Mouse (Mus musculus) intestine, postnatal 0 days (tissue): ENCODE results near the gene Phyhipl. TPM values are rescaled to one million over a fixed set of nuclear protein-coding genes. Genes with fewer than 3 reads are reported as not detected.

Experiments
- ATAC-seq: fragments of 200-750 bp; cut with Nextera tagmentation; 2 replicates; pipeline ENCODE4 v1.8.0; 2017; ENCODE audit warnings: mild to moderate bottlenecking, moderate TSS enrichment, moderate library complexity
- H3K27ac ChIP-seq: fragments of 300-500 bp; sonication (generic); 2 replicates; pipeline ENCODE4 v1.5.1; 2014; ENCODE audit warnings: mild to moderate bottlenecking, low read depth, low read length, moderate library complexity
- H3K27me3 ChIP-seq: fragments of 300-500 bp; sonication (generic); replicated peaks from 2 replicates; pipeline ENCODE4 v1.6.1; 2014; ENCODE audit warnings: low read length, mixed read lengths; ENCODE audit not compliant: control insufficient read depth, insufficient read depth
- H3K36me3 ChIP-seq: fragments of 300-500 bp; sonication (generic); 2 replicates; pipeline ENCODE4 v1.6.1; 2014; ENCODE audit warnings: mild to moderate bottlenecking, moderate library complexity; ENCODE audit not compliant: control insufficient read depth, insufficient read depth
- H3K4me1 ChIP-seq: fragments of 300-500 bp; sonication (generic); replicated peaks from 2 replicates; pipeline ENCODE4 v1.6.1; 2014; ENCODE audit warnings: antibody characterized with exemption, low read length, mixed read lengths; ENCODE audit not compliant: control insufficient read depth, insufficient read depth
- H3K4me2 ChIP-seq: fragments of 300-500 bp; sonication (generic); replicated peaks from 2 replicates; pipeline ENCODE4 v1.6.1; 2014; ENCODE audit warnings: low read depth, mild to moderate bottlenecking, moderate library complexity
- H3K4me3 ChIP-seq: fragments of 300-500 bp; sonication (generic); 2 replicates; pipeline ENCODE4 v1.5.1; 2014; ENCODE audit warnings: low read depth, low read length
- H3K9ac ChIP-seq: fragments of 300-500 bp; sonication (generic); 2 replicates; pipeline ENCODE4 v1.6.1; 2014; ENCODE audit warnings: mild to moderate bottlenecking, low read depth, low read length
- H3K9me3 ChIP-seq: fragments of 300-500 bp; sonication (generic); 2 replicates; pipeline ENCODE4 v1.6.1; 2016; ENCODE audit warnings: mixed run types; ENCODE audit not compliant: control insufficient read depth
- CTCF ChIP-seq: sonication (generic); IDR thresholded peaks from 2 replicates; pipeline ENCODE4 v1.5.1; 2016; ENCODE audit warnings: low read depth, mild to moderate bottlenecking, control low read depth, antibody characterized with exemption, moderate library complexity
- WGBS: fragments of 180-500 bp; shearing (Covaris S2); extraction: QIAGEN DNeasy Blood & Tissue Kit; methylation state at CpG from one replicate; pipeline ENCODE4 v1.1.7; 2014; 5-methylcytosine and 5-hydroxymethylcytosine counted together
- polyA plus RNA-seq: library from polyadenylated mRNA; unstranded; fragments of >200 nt; fragmentation: Nextera tagmentation; extraction: Ambion mirVana; gene quantifications from 2 replicates; pipeline ENCODE4 v1.2.1, GENCODE M21; 2015

Gene Phyhipl
- polyA plus RNA-seq, 1 experiment from 2014 or later, result 1.8 TPM

DNA sequence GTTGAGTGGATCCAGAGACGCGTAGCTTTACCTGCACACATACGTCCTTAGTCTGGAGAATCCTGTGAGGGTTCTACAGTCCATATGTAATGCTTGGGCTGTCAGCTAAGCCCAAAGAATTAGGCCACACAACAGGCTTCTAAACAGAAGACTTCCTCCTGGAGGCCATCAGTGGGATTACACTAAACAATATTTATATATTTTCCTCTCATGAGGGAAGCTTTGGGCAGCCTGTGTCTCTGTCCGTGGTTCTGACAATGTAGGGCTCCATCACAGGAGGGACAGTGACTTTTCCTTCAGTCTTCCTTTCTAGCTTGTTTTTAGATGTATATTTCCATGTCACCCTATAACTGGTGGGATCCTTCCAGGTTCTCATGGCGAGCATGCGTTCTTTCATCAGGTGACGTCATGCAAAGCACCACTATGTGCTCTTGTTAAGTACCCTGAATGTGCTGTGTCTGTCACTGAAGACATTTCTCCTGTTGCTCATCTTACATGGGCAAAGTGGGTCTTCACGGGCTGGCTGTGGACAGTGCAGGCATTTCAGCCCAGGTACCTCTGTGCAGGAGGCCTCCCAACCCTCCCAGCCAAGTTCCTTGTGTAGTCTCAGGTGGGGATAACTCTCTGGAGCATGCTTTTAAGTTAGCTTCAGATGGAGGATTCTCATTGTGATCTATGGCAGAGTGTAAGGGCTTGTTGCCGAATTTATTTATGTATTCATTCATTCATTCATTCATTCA, 115.1 kb downstream of the Phyhipl start:
- Histone ChIP-seq H3K36me3 (no peaks in the 10 kb centered on the region), H3K4me1 (no peaks in the 10 kb centered on the region), H3K27ac (no peak overlapping the region), H3K27me3 (no peaks in the 10 kb centered on the region), H3K9ac (no peak overlapping the region), H3K9me3 (no peaks in the 10 kb centered on the region), H3K4me2 (no peak overlapping the region), H3K4me3 (no peak overlapping the region)
- ATAC-seq, result no peak
- TF ChIP-seq CTCF, result peak; percentile 65
- WGBS, result 85% methylated on average over 9 of the region's 9 CpGs

- no peak overlapping the region for H3K27ac ChIP-seq
- no peaks in the 10 kb centered on the region for H3K4me1 ChIP-seq
- H3K4me3 ChIP-seq, result no peak overlapping the region
- no peak overlapping the region for H3K9ac ChIP-seq
- ATAC-seq, result no peak
- no peaks in the 10 kb centered on the region for H3K27me3 ChIP-seq
- H3K9me3 ChIP-seq, result no peaks in the 10 kb centered on the region
- WGBS, result 96% methylated on average over 9 of the region's 9 CpGs
- no peak overlapping the region for H3K4me2 ChIP-seq
- H3K36me3 ChIP-seq, result no peaks in the 10 kb centered on the region
- no peak for TF ChIP-seq CTCF
Measured at GRCm38 (mm10) chr10:70539251-70539650, 116.5 kb downstream of the Phyhipl start.

GRCm38 (mm10) chr10:70537694-70538093, 118.1 kb downstream of the Phyhipl start:
- no peak for ATAC-seq
- no peaks in the 10 kb centered on the region for H3K9me3 ChIP-seq
- no peak overlapping the region for H3K4me2 ChIP-seq
- 70% methylated on average over 10 of the region's 10 CpGs for WGBS
- H3K27ac ChIP-seq, result no peak overlapping the region
- no peak for TF ChIP-seq CTCF
- H3K9ac ChIP-seq, result no peak overlapping the region
- H3K4me3 ChIP-seq, result no peak overlapping the region
- H3K27me3 ChIP-seq, result no peaks in the 10 kb centered on the region
- H3K4me1 ChIP-seq, result no peaks in the 10 kb centered on the region
- no peaks in the 10 kb centered on the region for H3K36me3 ChIP-seq

GRCm38 (mm10) chr10:70535401-70535800, 120.4 kb downstream of the Phyhipl start:
- Histone ChIP-seq H3K9ac (no peak overlapping the region), H3K4me1 (no peaks in the 10 kb centered on the region), H3K36me3 (no peaks in the 10 kb centered on the region), H3K4me2 (no peak overlapping the region), H3K27me3 (no peaks in the 10 kb centered on the region), H3K27ac (no peak overlapping the region), H3K9me3 (no peaks in the 10 kb centered on the region), H3K4me3 (no peak overlapping the region)
- WGBS, result 90% methylated on average over 12 of the region's 12 CpGs
- no peak for TF ChIP-seq CTCF
- ATAC-seq, result no peak

GRCm38 (mm10) chr10:70534571-70534970, 121.2 kb downstream of the Phyhipl start:
- WGBS, result 94% methylated on average over 10 of the region's 10 CpGs
- no peak overlapping the region for H3K9ac ChIP-seq
- ATAC-seq, result no peak
- no peak overlapping the region for H3K4me2 ChIP-seq
- H3K4me3 ChIP-seq, result no peak overlapping the region
- H3K9me3 ChIP-seq, result no peaks in the 10 kb centered on the region
- TF ChIP-seq CTCF, result no peak
- H3K27ac ChIP-seq, result no peak overlapping the region
- H3K36me3 ChIP-seq, result no peaks in the 10 kb centered on the region
- no peaks in the 10 kb centered on the region for H3K4me1 ChIP-seq
- H3K27me3 ChIP-seq, result no peaks in the 10 kb centered on the region

DNA sequence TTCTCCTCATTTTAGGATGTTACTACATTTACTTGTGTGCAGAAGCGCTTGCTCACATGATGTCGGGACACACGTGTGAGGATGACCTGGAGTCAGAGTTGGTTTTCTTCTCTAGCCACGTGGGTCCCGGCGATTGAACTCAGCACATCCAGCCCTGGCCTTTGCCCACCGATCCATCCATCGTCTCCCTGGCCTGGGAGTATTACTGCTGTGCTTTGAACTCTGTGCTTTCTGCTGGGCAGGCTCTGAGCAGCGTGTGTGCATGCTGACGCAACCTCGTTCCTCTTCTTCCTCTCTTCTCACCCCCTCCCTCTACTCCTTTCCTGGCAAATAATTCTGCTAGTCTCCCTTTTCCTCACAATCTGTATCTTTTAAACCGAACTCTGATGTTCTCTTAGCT, 121.8 kb downstream of the Phyhipl start:
- Histone ChIP-seq H3K4me2 (no peak overlapping the region), H3K4me3 (no peak overlapping the region), H3K4me1 (no peaks in the 10 kb centered on the region), H3K9me3 (no peaks in the 10 kb centered on the region), H3K27ac (no peak overlapping the region), H3K27me3 (no peaks in the 10 kb centered on the region), H3K9ac (no peak overlapping the region), H3K36me3 (no peaks in the 10 kb centered on the region)
- WGBS, result 90% methylated on average over 12 of the region's 12 CpGs
- TF ChIP-seq CTCF, result no peak
- ATAC-seq, result no peak
